In the genomic region with DNA sequence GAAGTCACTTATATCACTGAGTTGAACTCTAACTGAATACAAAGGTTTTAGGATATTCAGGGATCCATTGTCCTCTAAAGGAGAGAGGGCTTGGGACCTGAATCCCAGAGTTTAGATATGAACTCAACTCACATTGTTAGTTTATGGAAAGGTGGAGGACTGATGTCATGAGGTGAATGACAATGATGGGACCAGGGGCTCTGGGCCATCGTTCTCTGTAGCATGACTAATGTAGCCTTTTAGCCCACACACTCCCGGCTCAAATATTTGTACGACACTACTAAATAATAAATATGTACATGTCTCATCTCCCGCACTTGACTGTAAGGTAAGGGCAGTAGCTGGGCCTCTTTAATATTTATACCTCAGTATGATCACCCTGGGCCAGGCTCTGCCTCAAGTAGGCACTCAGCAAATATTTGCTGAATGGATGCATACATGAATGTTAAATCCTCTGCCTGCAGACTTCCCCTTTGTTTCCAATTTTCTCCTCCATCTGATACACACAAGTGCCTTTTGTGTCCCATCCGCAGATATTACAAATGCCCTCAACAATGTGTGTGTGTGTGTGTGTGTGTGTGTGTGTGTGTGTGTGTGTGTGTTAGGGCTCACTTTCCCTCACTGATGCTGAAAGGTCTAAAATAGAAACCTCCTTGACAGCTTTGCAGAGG, we compare ENCODE assay signal across 18 mouse cellular contexts. TPM values are rescaled to one million over a fixed set of nuclear protein-coding genes. Genes with fewer than 3 reads are reported as not detected.
A peak's percentile ranks its signal among the peaks of the same experiment; 100 is the strongest.
DNase-seq lines count a peak whose midpoint lies in the region; ATAC-seq and TF ChIP-seq lines count a peak whose summit lies in the region.
"Had no signal": no experiment of that assay in that cellular context is flagged by ENCODE, and none has a peak within 500 bp of the region (broad histone marks: within the 10 kb centered on the region; RNA-seq: fewer than 3 reads in every experiment).

No protein-coding gene starts in this region.

- no peak overlapping the region for H3K9ac ChIP-seq in forebrain, embryonic 11.5 days (ENCODE audit: low read length)
- no peak overlapping the region for H3K9ac ChIP-seq in hindbrain, embryonic 13.5 days
- H3K9ac ChIP-seq in midbrain, embryonic 15.5 days = no peak overlapping the region
- H3K9ac ChIP-seq: liver, embryonic 15.5 days; stomach, embryonic 15.5 days had no signal

- peaks cover 4% of the 10 kb centered on the region; the same call in 1 of the 2 replicates for H3K4me1 ChIP-seq in forebrain, embryonic 11.5 days (replicated peaks; ENCODE audit: control insufficient read depth, insufficient read depth, low read length)
- H3K4me1 ChIP-seq in hindbrain, embryonic 13.5 days (replicated peaks) = peaks cover 7% of the 10 kb centered on the region; the same call in 1 of the 2 replicates
- 0 out of 2 replicates have a peak, but pooled peaks cover 5% of the 10 kb centered on the region for H3K4me1 ChIP-seq in midbrain, embryonic 15.5 days
- H3K4me1 ChIP-seq: liver, embryonic 15.5 days; stomach, embryonic 15.5 days had no signal

- DNase-seq in Muller cell, postnatal 12 days (ENCODE audit: inconsistent ontology term) = peak; percentile 90
- DNase-seq in forebrain, embryonic 11.5 days (ENCODE audit: low spot score) = peak; percentile 75
- DNase-seq in right cerebral cortex, postnatal 4 days = no peak
- DNase-seq in gastrocnemius, adult 2 months = no peak
- no peak for DNase-seq in liver
- DNase-seq: adrenal gland, adult 8-10 months; B cell, adult 2 months; heart, adult 2 months; kidney, adult 8-10 months; layer of hippocampus, postnatal 36 days; thymus, postnatal 25 days had no signal

- intact Hi-C loops in gastrocnemius, adult 2 months (cut with DNase I) = no loop called here

- no peaks in the 10 kb centered on the region for H3K27me3 ChIP-seq in forebrain, embryonic 11.5 days (ENCODE audit: control insufficient read depth, insufficient read depth, low read length)
- H3K27me3 ChIP-seq in hindbrain, embryonic 13.5 days = no peaks in the 10 kb centered on the region
- H3K27me3 ChIP-seq in midbrain, embryonic 15.5 days (replicated peaks) = no peaks in the 10 kb centered on the region
- H3K27me3 ChIP-seq: liver, embryonic 15.5 days; stomach, embryonic 15.5 days had no signal

- peak; percentile 86 for ATAC-seq in forebrain, embryonic 11.5 days (replicated peaks; ENCODE audit: low FRiP score)
- ATAC-seq in hindbrain, embryonic 13.5 days (ENCODE audit: low FRiP score) = peak; percentile 49; the same call in 1 of the 2 replicates
- peak; percentile 73 for ATAC-seq in midbrain, embryonic 15.5 days (replicated peaks)

- no peaks in the 10 kb centered on the region for H3K36me3 ChIP-seq in forebrain, embryonic 11.5 days (ENCODE audit: control insufficient read depth, insufficient read depth, low read length)
- H3K36me3 ChIP-seq in hindbrain, embryonic 13.5 days = no peaks in the 10 kb centered on the region
- H3K36me3 ChIP-seq in midbrain, embryonic 15.5 days (replicated peaks) = no peaks in the 10 kb centered on the region
- H3K36me3 ChIP-seq: liver, embryonic 15.5 days; stomach, embryonic 15.5 days had no signal

- no peak overlapping the region for H3K4me3 ChIP-seq in forebrain, embryonic 11.5 days (ENCODE audit: low read depth, low read length)
- H3K4me3 ChIP-seq in hindbrain, embryonic 13.5 days = no peak overlapping the region
- H3K4me3 ChIP-seq in midbrain, embryonic 15.5 days = no peak overlapping the region
- no peak overlapping the region for H3K4me3 ChIP-seq in gastrocnemius, adult 2 months
- H3K4me3 ChIP-seq: heart, adult 2 months; liver, embryonic 15.5 days; stomach, embryonic 15.5 days had no signal

- no peak for TF ChIP-seq CTCF in gastrocnemius, adult 2 months (IDR thresholded peaks at IDR 0.05)

- H3K27ac ChIP-seq in forebrain, embryonic 11.5 days (ENCODE audit: low read depth, low read length) = 0 out of 2 replicates have a peak overlapping the region, but pooled peaks have one; percentile 26
- H3K27ac ChIP-seq in hindbrain, embryonic 13.5 days = no peak overlapping the region
- peak overlapping the region; percentile 42 for H3K27ac ChIP-seq in midbrain, embryonic 15.5 days
- no peak overlapping the region for H3K27ac ChIP-seq in gastrocnemius, adult 2 months
- H3K27ac ChIP-seq: heart, adult 2 months; liver, embryonic 15.5 days; stomach, embryonic 15.5 days had no signal

- no peaks in the 10 kb centered on the region for H3K9me3 ChIP-seq in forebrain, embryonic 11.5 days (ENCODE audit: control insufficient read depth, low read length)
- no peaks in the 10 kb centered on the region for H3K9me3 ChIP-seq in hindbrain, embryonic 13.5 days
- no peaks in the 10 kb centered on the region for H3K9me3 ChIP-seq in midbrain, embryonic 15.5 days
- H3K9me3 ChIP-seq: liver, embryonic 15.5 days; stomach, embryonic 15.5 days had no signal

- WGBS in forebrain, embryonic 11.5 days = 56% methylated on average over 5 of the region's 5 CpGs
- WGBS in hindbrain, embryonic 13.5 days = 19% methylated on average over 5 of the region's 5 CpGs
- 18% methylated on average over 5 of the region's 5 CpGs for WGBS in midbrain, embryonic 15.5 days

- H3K4me2 ChIP-seq in forebrain, embryonic 11.5 days (ENCODE audit: low read depth, low read length, severe bottlenecking) = no peak overlapping the region
- no peak overlapping the region for H3K4me2 ChIP-seq in hindbrain, embryonic 13.5 days
- H3K4me2 ChIP-seq in midbrain, embryonic 15.5 days = no peak overlapping the region
- H3K4me2 ChIP-seq: liver, embryonic 15.5 days; stomach, embryonic 15.5 days had no signal

RNA-seq across cellular contexts. Expression of a gene that starts 59.2 kb away (rescaled TPM):
- 0.20 and 0.41 TPM in 2 replicates for polyA plus RNA-seq in forebrain, embryonic 11.5 days (2014; fragmentation: Nextera tagmentation; extraction: Ambion mirVana)
- polyA plus RNA-seq in hindbrain, embryonic 13.5 days (2015; fragmentation: Nextera tagmentation; extraction: Ambion mirVana) = 0.27 and 0.39 TPM in 2 replicates
- 0.22 and 0.49 TPM in 2 replicates for polyA plus RNA-seq in midbrain, embryonic 15.5 days (2015; fragmentation: Nextera tagmentation; extraction: Ambion mirVana)
- total RNA-seq in gastrocnemius, adult 2 months (2021) = not detected
- total RNA-seq: adrenal gland, adult 8-10 months; heart, adult 2 months; hematopoietic stem cell, adult 5-6 weeks; layer of hippocampus, postnatal 36 days had no signal
- polyA plus RNA-seq: heart, adult 2 months; large intestine, adult 2 months; liver, embryonic 15.5 days; small intestine, adult 2 months had no signal

Comparison
In these comparisons a context has a peak if more than half of its experiments do, and no peak if none do; other contexts are left out.
1. DNase-seq: peak in Muller cell, postnatal 12 days (single experiment) and forebrain, embryonic 11.5 days (single experiment); none in right cerebral cortex, postnatal 4 days (single experiment), gastrocnemius, adult 2 months (single experiment) and liver (single experiment).
2. H3K27ac ChIP-seq: peak in forebrain, embryonic 11.5 days (single experiment) and midbrain, embryonic 15.5 days (single experiment); none in hindbrain, embryonic 13.5 days (single experiment) and gastrocnemius, adult 2 months (single experiment).
3. Peak in every context shown above with its lines, with median percentiles within 50 percentile points of each other: ATAC-seq.